Mouse (Mus musculus) E14TG2a.4 (cell line): Measurements from ENCODE around the gene Rnaseh2a.

Source experiments
- CTCF ChIP-seq: conservative IDR thresholded peaks from 2 replicates; pipeline ENCODE4 v1.5.1; 2014; ENCODE audit warnings: low read length
- POU5F1 ChIP-seq: IDR thresholded peaks from 2 replicates; pipeline ENCODE4 v1.6.1; 2014; ENCODE audit warnings: low read length, borderline replicate concordance

GRCm38 (mm10) chr8:84913502-84913900 is 56.1 kb downstream of the Rnaseh2a start:
- no peak for TF ChIP-seq CTCF
- TF ChIP-seq POU5F1, result no peak
